Mouse (Mus musculus) inflammation-experienced regulatory T-cells (primary cell): ENCODE data around the gene Tmem179b. TPM values are rescaled to one million over a fixed set of nuclear protein-coding genes. Genes with fewer than 3 reads are reported as not detected.

ENCODE experiments used
- polyA plus RNA-seq, 2 experiments: library from polyadenylated mRNA; unstranded; fragments of 100-300 nt; shearing (Covaris generic); gene quantifications; one replicate each; pipeline ENCODE4 v1.2.1; 2017

Tmem179b gene
- polyA plus RNA-seq, result 100 to 1,000 TPM; 159 to 171 TPM

DNA sequence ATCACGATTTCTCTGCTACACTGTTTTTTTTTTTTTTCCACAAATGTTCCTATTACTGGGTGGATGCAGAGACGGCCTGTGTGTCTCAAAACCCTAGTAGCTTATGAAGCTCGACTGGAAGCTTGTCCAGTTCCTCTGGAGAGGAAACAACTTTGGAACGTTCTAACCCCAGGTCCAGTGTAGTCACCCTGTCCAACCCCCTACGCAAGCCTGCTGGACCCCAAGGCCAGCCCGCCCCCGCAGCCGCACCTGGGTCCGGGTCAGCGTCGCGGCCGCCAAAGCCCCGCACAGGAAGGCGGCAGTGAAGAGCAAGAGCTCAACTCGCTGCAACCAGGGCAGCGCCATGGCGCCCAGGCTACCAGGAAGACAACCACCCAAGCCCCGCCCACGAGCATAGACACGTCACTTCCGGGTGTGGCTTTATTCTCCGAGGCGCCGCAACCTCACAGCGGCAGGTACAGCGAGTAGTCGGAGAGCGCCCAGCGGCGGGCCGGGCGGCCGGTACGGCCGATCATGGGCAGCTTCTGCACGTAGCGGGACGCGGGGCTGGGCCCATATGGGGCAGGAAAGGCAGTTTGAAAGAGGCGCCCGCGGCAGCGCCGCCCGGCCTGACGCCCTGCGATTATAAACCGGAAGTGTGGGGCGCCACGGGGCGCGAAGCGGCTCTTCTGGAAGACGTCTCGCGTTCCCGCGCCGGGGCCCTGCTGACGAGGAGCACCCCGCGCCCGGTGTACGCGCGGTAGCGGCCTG, at the start of gene Tmem179b:
Tmem179b (minus strand) TSS at position 382 of the 750 bp plus-strand sequence.

DNA sequence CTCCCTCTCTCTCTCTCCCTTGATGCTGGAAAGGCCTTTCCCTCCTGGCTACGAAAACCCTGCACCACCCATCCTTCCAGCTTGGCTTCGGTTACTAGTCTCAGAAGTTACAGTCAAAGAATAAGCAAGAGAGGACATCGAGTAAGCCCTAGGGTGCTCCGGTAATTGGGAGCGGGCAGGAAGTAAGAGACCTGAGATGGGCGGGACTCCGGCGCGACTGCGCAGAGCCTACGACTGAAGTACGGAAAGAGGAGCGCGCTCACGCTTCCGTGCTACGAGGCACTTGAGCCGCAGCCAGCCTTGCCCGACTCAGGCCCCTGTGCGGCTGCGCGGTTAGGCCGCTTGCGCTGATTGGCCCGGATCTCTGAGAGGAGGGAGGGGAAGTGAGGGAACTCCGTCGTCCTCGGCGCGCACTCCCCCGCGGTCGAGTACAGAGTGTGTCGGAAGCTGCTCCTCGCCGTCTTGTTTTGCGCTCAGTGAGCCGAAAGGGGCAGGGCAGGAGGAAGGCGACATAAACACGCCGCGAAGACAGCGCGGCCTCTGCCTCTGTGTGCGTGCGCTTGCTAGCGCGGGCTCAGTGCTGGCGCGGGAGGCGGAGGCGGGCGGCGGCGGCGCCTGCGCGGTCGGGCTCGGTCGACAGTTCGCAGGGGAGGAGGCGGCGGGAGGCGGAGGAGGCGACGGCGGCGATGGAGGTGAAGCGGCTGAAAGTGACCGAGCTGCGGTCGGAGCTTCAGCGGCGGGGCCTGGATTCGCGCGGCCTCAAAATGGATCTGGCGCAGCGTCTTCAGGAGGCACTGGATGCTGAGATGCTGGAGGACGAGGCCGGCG, 45.5 kb upstream of the Tmem179b start, which contains the start of gene Hnrnpul2:
Hnrnpul2 (plus strand) TSS at position 415 of the 828 bp plus-strand sequence.

GRCm38 (mm10) chr19:8818801-8819595, 44.7 kb upstream of the Tmem179b start, which contains the start of gene Ttc9c:
Gene Ttc9c, minus strand, starts transcription at chr19:8819333.

GRCm38 (mm10) chr19:8802130-8802821, 28.0 kb upstream of the Tmem179b start, which contains the start of gene Zbtb3:
Gene Zbtb3, plus strand, starts transcription at chr19:8802555.

DNA sequence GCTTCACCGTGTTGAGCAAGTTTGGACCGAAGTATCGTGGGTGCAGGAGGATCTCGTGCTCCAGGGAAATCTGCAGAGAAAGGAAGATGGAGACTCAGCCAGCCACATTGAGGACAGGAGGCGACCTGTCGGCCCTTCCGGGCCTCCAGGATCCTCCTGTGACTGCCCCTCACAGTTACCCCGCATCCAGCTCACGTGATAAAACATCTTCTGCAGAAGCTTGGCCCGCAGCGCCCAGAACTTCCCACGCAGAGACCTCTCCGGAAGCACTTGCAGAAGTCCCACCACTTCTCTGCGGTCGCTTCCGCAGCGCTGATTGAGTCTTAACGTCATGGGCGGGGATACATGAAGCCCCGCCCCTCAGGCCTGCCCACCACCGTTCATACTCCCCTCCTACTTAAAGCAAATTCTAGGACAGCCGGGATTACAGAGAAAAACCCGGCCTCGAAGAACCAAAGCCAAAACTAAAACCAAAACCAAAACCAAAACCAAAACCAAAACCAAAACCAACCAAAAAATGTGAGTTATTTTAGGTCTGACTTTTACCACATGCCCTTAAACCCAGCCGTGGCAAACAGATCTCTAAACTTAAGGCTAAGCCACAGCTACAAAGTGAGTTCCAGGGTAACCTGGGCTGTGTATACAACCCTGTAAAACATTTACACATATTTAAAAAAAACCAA, 24.1 kb upstream of the Tmem179b start, which contains the start of gene Polr2g:
Polr2g (minus strand) TSS at position 314 of the 683 bp plus-strand sequence.

DNA sequence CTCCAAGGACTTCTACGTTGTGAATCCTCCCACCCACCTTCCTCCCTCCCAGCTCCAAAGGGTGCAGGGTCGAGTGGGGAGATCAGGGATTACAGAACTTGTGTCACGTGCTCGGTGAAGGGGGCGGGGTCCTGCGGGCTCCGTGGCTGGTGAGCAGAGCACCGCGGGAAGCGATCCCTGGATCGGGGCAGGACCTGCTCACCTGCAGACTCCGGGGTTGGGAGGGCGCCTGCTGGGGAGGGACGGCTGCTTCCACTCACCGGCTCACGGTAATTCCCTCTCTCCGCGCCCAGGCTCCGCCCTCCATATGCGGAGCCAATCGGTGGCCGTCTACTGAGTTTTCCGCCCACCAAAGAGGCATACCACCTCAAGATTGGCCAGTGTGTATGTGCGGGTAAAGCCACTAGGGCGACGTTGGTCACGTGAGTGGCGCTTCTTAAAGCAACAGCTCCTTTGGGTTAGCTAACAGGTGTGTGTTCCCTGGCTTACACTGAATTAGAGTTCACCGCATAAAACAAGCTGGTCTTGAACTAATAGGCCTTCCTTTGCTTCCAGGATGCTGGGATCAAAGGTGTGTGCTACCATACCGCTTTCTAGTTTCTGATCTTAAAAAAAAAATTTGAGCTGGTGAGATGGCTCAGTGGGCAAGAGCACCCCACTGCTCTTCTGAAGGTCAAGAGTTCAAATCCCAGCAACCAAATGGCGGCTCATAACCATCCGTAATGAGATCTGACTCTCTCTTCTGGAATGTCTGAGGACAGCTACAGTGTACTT, 11.9 kb upstream of the Tmem179b start, which contains the start of gene Taf6l:
Taf6l (minus strand) TSS at position 410 of the 774 bp plus-strand sequence.

DNA sequence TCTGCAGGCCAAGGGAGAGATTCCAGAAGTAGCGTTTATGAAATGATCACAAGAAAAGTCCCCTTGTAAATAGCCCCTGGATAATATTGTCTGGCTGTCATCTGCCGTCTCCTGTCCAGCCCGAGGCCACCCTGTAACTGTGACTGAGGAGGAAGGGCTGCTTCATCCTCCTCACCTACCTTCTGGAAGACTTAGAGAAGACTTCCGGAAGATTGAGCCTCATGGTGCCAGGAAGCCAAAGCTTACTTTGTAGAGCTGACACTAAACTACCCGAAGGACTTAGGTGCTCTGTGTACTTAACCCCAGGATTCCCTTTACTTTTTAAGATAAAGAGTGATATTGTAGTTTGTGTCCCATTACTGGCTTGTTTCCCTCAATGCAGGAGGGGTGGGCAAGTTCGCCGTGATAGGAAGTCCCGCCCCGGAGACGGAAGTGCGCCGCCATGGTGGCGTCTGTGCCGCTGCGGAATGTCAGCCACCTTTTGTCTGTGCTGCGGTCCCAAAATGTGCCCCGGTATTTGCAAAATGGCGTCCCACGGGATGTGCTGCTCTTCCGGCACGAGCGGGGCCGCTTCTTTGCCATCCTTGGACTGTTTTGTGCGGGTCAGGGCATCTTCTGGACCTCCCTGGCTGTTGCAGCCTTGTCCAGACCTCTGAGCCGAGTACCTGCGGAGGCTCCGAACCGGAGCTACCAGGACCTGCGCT, 3.5 kb downstream of the Tmem179b start, which contains the start of gene Tmem223:
Tmem223 (plus strand) TSS at position 430 of the 704 bp plus-strand sequence.

DNA sequence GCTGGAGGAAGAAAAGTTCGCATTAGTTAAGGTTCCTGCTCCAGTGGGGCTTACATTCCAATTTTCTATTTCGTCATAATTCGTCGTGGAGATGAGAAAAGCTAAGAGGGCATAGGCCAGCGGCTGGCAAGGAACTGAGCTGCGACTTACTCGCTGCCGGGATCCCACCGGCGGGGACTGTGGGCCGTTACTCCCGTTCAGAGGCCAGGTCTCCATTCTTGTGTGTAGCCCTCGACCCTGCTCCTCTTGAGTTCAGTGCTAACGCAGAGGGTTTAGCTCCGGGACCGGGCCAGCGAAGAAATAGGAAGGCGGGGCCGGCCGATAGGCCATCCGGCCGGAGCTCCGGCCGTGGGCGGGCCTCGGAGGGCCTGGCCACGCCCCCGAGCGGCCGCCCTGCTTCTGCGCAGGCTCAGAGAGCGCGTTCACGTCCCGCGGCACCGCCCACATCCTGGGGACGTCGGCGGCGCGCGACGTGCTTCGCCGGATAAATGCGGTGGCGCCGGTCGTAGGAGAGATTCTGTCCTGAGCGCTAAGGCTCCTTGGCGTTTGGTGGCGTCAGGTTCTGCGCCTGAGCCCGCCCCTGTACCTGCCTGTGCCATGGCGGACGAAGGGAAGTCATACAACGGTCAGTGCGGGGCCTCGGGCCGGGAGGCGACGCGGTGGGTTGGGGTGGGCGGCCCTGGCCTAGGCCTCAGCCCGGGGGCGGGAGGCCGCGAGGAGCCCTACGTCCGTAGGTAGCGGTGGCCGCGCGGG, 17.5 kb downstream of the Tmem179b start, which contains the start of gene Nxf1:
Nxf1 (plus strand) TSS at position 439 of the 753 bp plus-strand sequence.

GRCm38 (mm10) chr19:8741243-8741869, 32.9 kb downstream of the Tmem179b start, which contains the start of gene Stx5a:
Gene Stx5a, plus strand, starts transcription at chr19:8741413.

DNA sequence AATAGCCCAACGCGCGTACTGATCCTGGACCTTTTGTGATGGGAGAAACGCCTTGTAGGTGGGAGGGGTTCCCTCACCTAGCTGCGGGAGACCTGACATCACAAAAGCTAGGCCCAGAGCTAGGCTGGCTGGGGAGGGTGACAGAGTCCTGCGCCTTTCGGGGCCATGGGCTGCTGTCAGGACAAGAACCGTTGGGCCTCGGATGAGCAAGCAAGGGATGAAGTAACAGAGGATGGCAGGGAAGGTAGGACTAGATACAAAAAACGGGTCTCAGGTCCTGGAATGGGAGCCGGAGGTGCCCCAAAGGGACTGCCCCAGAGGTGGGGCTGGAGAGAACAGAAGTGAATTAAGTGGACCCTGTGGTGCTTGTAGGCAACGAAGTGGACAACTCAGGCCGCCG, 33.7 kb downstream of the Tmem179b start, which contains the start of gene 1700092M07Rik:
1700092M07Rik (plus strand) TSS at position 116 of the 400 bp plus-strand sequence.

DNA sequence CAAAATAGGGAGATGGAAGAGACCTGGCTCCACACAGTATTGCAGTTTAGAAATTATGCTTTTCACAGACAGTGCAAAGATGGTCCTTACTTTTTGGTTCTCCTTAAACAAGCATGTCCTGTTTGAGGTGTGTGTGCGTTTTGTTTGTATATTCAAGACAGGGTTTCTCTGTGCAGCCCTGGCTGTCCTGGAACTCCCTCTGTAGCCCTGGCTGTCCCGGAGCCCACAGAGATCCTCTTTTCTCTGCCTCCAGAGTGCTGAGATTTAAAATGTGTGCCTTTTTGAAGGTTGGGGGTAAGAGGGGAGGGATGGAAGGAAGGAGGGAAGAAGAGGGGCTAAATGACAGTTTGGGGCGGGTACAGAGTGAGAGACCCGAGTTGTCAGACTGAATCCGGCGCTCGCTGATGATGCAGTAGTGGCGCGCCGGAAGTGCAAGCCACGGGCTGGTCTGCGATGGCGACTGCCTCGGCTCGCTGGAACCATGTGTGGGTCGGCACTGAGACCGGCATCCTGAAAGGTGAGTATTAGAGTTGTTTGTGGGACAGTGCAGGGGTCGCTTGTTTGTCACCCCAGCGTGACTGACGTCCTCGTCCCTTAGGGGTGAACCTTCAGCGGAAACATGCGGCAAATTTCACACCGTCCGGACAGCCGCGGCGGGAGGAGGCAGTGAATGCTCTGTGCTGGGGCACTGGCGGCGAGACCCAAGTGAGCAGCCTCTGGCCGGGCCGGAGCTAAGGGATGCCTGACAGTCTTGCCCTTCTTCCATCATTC, 38.7 kb downstream of the Tmem179b start, which contains the start of gene Wdr74:
Wdr74 (plus strand) TSS at position 439 of the 771 bp plus-strand sequence.

DNA sequence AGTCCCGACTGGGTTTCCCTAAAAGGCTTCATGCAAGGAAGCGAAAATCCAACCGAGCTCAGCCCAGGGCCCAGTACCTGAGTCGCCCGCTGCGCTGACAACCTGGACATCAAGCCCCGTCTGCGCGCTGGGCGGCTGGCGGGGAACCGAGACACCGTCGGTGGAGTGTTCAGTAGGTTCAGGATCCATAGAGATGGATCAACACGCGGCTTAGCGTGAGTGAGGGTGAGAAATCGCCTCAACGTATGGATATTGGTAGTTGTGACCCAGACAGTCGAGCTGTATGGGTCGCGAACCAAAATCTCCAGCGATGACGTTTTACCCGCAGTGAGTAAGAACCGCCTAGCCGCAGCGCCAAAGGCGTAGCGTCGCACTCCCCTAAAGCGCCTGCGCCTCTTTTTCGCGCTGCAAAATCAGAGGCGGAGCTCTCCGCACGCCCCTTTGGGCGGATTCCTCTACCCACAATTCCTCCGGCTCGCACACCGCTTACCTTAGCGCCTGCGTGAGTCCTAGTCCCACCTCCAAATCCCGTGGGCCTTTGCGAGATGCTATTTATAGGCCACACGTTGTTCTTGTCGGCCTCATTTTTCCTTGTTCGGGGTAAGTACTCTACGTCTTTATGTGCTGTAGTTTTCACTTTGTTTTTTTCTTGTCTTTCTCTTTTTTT, 51.2 kb downstream of the Tmem179b start, which contains the start of gene Slc3a2:
Slc3a2 (minus strand) TSS at position 463 of the 667 bp plus-strand sequence.

